Mouse (Mus musculus) Patski (cell line): ENCODE measurements around the gene Chchd6. TPM values are rescaled to one million over a fixed set of nuclear protein-coding genes. Genes with fewer than 3 reads are reported as not detected.

Experiments
- ATAC-seq: fragments of 100-300 bp; one replicate; pipeline ENCODE4 v1.8.0; 2021
- CTCF ChIA-PET: fragments of 350-600 bp; sonication (Branson Sonifier 250); formaldehyde crosslinking; loops from one replicate; lab custom pipeline; 2022; ENCODE audit warnings: inconsistent platforms; lab: Charles Lee
- POLR2A ChIA-PET: fragments of 350-600 bp; sonication (Branson Sonifier 250); formaldehyde crosslinking; loops from one replicate; lab custom pipeline; 2022; ENCODE audit warnings: antibody characterized with exemption, inconsistent platforms; lab: Charles Lee
- DNase-seq: peaks from one replicate; pipeline ENCODE4 v3.0.0-alpha.2; 2011; ENCODE audit warnings: low read depth, low spot score
- H3K27me3 ChIP-seq: fragments of 371-371 bp; one replicate; pipeline ENCODE4 v1.5.1; 2021
- CTCF ChIP-seq: fragments of 100-300 bp; IDR thresholded peaks from one replicate; pipeline ENCODE4 v1.5.1; 2021
- in situ Hi-C: fragments of 300-500 bp; cut with MboI; formaldehyde crosslinking; loops from 3 replicates; pipeline ENCODE4 v1.11.1; 2018; ENCODE audit warnings: low pct_unique_long_range_greater_than_20kb, mixed read lengths
- polyA plus RNA-seq: library from polyadenylated mRNA; unstranded; gene quantifications from one replicate; pipeline ENCODE4 v1.2.3, GENCODE M21; 2021

The Chchd6 gene
- polyA plus RNA-seq, 1 experiment from 2014 or later, result 53.2 TPM

DNA sequence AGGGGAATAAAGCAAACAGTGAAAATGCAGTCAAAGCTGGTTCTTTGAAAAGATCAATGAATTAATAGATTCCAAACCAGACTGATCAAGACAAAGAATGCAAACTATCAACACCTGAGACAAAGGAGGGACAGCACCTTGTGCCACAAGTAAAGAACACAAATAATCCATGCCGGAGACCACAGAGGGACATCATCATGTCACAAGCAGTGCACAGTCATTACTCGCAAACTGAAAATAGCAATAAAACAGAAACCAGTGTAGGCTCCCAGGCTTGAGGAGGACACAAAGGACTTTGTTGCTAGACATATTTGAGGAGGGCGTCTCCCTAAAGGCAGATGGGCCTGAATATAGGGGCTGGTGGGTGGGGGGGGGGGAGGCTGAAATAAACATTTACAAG lies 105.1 kb downstream of the Chchd6 start:
- POLR2A ChIA-PET, result no interaction called here
- no peak for TF ChIP-seq CTCF
- in situ Hi-C loops, result no loop called here
- no peaks in the 10 kb centered on the region for H3K27me3 ChIP-seq
- DNase-seq (no peak), ATAC-seq (no peak)
- CTCF ChIA-PET, result no interaction called here

DNA sequence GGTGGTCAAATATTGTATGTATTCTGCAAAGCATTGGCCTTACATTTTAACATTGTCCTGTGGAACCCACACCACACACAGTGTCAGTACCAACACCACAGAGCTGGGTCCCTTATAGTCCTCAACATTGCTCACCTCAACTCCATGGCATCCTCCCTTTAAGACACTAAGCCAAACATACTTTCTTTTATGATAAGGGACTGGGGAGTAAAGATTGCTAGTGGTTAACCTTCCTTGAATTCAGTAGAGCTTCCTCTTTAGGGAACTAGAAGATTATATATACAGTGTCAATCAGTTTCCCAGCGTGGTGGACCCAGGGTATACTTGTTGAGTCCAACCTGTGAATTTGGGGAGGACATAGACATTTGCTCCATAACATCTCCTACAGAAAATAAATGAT lies 105.9 kb downstream of the Chchd6 start:
- in situ Hi-C loops, result no loop called here
- no peak for TF ChIP-seq CTCF
- ChIA-PET POLR2A (interaction anchor here (0.6 kb wide), 1 partner anchor 538 kb away, joined by 3 read pairs; no protein-coding TSS in a partner anchor), CTCF (no interaction called here)
- ATAC-seq, result no peak
- no peak for DNase-seq
- no peaks in the 10 kb centered on the region for H3K27me3 ChIP-seq

DNA sequence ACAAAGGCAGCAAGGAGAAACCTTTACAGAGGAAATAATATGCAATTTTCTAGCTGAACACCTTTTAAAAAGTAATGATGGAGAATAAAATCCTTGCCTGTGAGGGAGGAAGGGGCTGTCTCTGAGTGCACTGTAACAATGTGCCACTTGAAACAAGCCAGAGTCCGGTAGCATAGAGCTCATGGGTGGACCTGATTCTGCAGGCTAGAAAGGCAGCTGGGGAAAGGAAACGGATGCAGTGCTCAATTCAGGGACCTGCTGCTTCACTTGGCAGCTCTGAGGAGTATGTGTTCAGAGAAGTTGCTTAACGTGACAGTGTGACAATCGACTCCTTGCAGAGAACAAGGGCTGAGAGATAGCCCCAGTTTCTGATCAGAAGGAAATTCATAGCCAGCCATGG lies 109.4 kb downstream of the Chchd6 start:
- no peak for ATAC-seq
- no peaks in the 10 kb centered on the region for H3K27me3 ChIP-seq
- CTCF ChIA-PET, result interaction anchor here (1.3 kb wide), 1 partner anchor 18 kb away, joined by 5 read pairs; no protein-coding TSS in a partner anchor
- in situ Hi-C loops, result no loop called here
- POLR2A ChIA-PET, result no interaction called here
- no peak for DNase-seq
- TF ChIP-seq CTCF, result no peak

DNA sequence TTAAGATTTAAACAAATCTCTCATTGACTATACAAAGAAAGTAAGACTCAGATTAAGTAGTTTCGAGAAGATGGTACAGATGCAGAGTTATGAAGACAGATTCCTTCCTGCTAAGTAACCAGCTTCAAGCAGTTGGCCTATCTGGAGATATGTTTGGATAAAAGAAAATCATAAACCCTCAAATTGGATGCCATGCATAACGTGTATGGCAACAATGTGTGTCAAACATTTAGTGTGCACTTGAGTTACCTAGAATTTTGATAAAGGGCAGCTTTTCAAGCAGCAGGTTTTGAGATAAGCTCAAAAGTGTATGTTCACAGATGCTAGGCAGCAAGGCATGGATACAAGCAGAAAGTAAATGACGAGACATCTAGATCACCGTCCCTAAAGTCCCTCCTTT lies 114.3 kb downstream of the Chchd6 start:
- ATAC-seq, result no peak
- ChIA-PET POLR2A (no interaction called here), CTCF (no interaction called here)
- TF ChIP-seq CTCF, result no peak
- H3K27me3 ChIP-seq, result no peaks in the 10 kb centered on the region
- DNase-seq, result no peak
- in situ Hi-C loops, result no loop called here

DNA sequence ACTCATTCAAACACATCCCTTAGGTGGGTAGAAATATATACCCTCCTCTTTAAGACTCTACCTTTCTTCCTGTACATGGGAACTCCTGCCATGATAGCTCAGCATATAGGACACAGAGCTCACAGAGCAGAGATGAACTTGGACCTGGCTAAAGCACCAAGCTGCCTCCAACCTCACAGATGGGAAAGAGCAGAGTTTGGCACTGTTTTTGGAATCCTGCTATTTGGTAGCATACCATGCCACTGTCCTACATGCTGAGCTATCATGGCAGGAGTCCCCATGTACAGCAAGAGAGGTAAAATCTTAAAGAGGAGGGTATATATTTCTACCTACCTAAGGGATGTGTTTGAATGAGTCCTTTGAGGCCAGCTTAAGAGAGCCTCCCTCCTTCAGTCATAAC lies 127.5 kb downstream of the Chchd6 start:
- CTCF ChIA-PET, result interaction anchor here (1.2 kb wide), 1 partner anchor 14 kb away, joined by 3 read pairs; no protein-coding TSS in a partner anchor
- POLR2A ChIA-PET, result interaction anchor here (1.0 kb wide), 1 partner anchor 39 kb away, joined by 5 read pairs; no protein-coding TSS in a partner anchor
- ATAC-seq, result no peak
- no peaks in the 10 kb centered on the region for H3K27me3 ChIP-seq
- no peak for TF ChIP-seq CTCF
- in situ Hi-C loops, result no loop called here
- no peak for DNase-seq

DNA sequence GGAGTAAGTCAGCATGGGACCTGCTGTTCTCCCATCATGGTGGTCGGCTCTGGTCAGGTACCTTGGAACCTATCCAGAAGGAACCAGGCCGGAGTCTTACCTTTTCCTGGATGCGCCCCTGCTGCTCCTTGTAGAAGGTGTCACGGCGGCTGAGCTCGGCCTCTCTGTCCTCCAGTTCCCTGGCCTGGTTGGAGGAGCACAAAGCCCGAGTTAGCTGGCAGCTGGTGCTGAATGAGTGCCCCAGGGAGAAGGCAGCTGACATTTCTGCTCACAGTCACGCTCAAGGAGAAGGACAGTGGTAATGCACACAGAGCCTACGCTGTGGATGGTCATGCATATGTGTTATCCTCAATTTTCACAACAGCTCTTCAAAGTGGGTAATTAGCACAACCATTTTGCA lies 128.2 kb downstream of the Chchd6 start:
- POLR2A ChIA-PET, result interaction anchor here (1.0 kb wide), 1 partner anchor 38 kb away, joined by 5 read pairs; no protein-coding TSS in a partner anchor

DNA sequence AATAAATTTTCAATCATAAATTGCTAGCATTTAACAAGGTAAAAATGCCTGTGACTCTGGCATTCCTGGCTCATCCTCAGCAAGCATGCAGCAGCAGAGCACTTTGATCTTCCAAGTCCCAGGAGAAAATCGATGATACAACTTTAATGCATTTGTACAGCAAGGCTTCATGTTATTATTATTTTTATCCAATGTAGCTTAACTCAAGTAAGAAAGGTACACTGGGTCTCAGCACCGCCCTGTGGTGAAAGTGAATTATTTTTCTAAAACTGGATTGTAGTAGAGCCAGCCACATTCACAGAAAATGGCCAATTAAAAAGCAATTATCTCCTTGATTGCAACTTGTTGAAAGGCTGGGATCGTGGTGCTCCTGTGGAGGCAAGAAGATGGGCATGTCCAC lies 128.6 kb downstream of the Chchd6 start:
- H3K27me3 ChIP-seq, result no peaks in the 10 kb centered on the region
- peak; percentile 44 for TF ChIP-seq CTCF
- POLR2A ChIA-PET, result interaction anchor here (1.0 kb wide), 1 partner anchor 38 kb away, joined by 5 read pairs; no protein-coding TSS in a partner anchor
- in situ Hi-C loops, result no loop called here
- DNase-seq (no peak), ATAC-seq (no peak)
- CTCF ChIA-PET, result no interaction called here

More for the DNA sequence above, 128.2 kb downstream of the Chchd6 start:
- CTCF ChIA-PET, result interaction anchor here (1.2 kb wide), 1 partner anchor 13 kb away, joined by 3 read pairs; no protein-coding TSS in a partner anchor
- ATAC-seq (no peak), DNase-seq (no peak)
- H3K27me3 ChIP-seq, result no peaks in the 10 kb centered on the region
- in situ Hi-C loops, result no loop called here
- TF ChIP-seq CTCF, result no peak

DNA sequence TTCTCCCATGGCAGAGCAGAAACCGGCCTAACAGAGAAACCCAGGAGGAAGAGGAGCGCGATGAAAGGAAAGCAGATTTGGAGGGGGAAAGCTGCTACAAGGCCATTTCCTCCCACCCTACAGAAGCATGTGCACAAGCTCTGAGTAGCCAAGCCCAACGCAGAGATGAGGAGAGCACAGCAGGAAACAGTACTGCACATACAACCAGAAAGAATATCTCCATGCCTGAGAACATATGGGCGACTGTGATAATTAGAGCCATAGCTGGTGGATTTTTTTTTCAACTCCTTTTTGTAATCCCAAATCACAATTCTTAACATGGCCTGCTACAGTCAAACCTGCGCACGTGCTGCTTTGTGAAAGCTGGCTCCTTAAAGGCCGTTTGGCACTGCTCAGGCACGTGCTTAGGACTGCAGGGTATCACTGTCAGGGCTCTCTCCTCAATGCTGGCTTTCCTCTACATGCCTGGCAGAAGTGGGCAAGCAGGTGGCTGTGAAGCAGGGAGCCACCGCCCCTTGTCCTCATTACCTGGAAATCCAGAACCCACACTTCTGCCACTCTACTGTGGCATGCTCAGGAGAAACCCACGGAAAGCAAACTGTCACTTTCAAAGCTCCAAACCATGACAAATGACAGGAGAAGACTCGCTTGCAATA lies 129.3 kb downstream of the Chchd6 start:
- POLR2A ChIA-PET, result no interaction called here
- in situ Hi-C loops, result no loop called here
- H3K27me3 ChIP-seq, result no peaks in the 10 kb centered on the region
- TF ChIP-seq CTCF, result no peak
- ATAC-seq, result no peak
- no peak for DNase-seq
- CTCF ChIA-PET, result interaction anchor here (0.8 to 1.0 kb wide), 2 partner anchors 14 to 76 kb away, joined by 3 to 4 read pairs; no protein-coding TSS in a partner anchor

DNA sequence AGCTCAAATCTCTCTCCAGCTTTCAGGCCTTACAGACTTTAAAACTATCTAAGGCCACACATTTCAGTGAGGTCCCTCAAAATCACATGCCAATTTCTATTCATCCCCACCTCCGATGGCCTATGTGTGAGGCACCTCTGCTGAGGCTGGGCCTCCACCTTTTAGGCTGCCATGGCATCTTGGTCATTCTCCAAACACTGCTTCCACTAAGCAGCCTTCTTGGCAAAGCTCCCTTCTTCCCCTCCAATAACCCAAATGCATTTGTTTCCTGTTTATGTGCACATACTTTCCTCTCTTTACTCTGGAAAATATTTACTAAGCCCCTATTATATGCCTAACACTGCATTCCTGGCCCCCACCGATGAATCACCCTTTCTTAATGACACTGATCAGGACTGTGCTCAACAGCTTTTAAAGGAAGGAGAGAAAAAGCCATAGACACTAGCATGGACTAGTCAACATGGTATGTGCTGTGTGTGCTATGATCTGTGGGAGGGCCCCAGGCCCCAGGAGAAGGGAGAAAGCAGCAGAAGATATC lies 133.2 kb downstream of the Chchd6 start:
- DNase-seq, result peak; percentile 41
- ChIA-PET POLR2A (no interaction called here), CTCF (interaction anchor here (0.8 to 1.7 kb wide), 3 partner anchors 9 to 53 kb away, joined by 3 to 6 read pairs (median 4); no protein-coding TSS in a partner anchor)
- peak; percentile 24 for TF ChIP-seq CTCF
- H3K27me3 ChIP-seq, result no peaks in the 10 kb centered on the region
- in situ Hi-C loops, result loop anchor here (5.0 kb wide), 1 partner anchor 90 kb away; no protein-coding TSS in a partner anchor
- peak; percentile 73 for ATAC-seq

DNA sequence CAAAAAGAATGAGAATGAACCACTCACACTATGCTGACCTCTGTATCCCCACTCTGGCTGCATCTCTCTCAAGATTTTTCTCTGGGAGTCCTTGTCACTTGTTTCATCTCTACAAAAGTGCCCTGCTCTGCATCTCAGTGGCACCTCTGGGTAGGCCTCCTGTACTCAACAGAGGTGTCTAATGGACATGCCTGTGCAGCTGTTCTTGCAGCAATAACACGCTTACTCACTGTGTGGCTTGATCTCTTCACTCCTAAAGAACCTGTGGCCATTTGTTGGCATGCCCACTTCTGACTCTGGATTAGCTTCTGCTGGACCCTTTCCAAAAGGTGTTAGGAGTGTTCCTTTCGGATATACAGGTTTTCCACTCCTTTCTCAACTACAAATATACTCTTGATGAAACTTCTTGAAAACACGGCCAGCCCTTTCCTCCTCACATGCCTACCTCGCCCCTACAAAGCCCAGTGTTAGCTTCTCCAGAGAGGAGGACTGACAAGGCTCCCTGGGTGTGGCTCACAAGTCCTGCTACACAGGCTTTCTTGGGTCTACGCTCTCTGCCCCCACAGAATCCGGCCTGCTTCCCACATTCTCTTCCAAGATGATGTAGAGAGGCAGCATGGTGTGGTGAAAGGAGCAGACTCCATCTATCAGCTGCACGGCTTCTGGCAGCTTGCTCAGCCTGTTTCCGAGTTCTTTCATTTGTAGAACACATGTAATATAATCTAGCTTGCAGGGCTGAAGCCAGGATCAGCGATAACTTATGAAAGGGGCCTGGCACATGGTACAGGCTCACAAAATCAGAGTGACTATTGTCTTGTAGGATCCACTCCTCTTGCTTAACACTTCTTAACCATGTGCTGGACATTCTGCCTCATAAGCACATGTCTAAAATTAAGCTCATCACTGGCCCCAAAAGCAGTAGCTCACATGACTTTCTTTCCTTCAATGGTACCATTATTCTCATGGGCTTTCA lies 133.9 kb downstream of the Chchd6 start:
- ChIA-PET POLR2A (no interaction called here), CTCF (interaction anchor here (0.8 to 1.7 kb wide), 3 partner anchors 9 to 52 kb away, joined by 3 to 6 read pairs (median 4); no protein-coding TSS in a partner anchor)
- in situ Hi-C loops, result loop anchor here (5.0 kb wide), 1 partner anchor 89 kb away; no protein-coding TSS in a partner anchor
- H3K27me3 ChIP-seq, result no peaks in the 10 kb centered on the region
- TF ChIP-seq CTCF, result no peak
- ATAC-seq (no peak), DNase-seq (no peak)
